Mouse (Mus musculus): ENCODE data around the gene Mllt10.

Mllt10 gene

DNA sequence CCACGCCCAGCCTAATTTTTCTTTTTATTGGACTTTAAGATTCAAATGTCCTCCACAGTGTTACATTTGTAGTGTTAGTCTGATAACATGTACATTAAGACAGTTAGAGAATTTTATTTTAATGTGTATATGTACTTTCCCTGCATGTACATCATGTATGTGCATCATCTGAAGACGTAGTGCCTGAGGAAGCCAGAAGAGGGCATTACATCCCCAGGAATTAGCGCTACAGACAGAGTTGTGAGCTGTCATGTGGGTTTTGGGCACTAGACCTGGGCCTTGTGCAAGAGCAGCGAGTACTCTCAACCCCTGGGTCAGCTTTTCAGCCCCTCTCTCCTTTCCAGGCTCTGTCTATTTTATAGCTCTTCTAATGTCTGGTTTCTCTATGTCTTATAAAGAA, 147.9 kb downstream of the Mllt10 start:
- DNase-seq (ENCODE audit: low read depth): no peak

DNA sequence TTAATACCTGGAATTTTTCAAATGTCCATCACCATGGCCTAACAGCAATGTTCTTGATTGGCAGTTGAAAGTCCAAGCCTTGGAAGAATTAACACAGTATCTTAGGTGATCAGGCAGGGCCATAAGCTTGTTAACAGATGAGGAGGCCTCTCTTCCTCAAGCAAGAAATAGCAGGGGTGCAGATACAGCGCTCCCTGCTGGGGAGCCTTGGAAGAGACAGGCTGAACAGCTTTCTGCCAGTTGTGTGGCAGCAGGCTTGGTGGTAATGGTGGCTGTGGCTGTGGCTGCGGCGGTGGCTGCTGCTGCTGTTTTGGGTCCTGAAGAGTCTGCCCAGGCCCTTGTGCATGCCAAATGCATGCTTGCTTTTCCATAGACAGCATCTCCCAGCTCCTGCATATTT, 150.1 kb downstream of the Mllt10 start:
- DNase-seq (ENCODE audit: low read depth): peak; percentile 49

GRCm38 (mm10) chr2:18206811-18207210, 151.8 kb downstream of the Mllt10 start:
- no peak for DNase-seq (ENCODE audit: low read depth)

- DNase-seq (ENCODE audit: low read depth): no peak
These were observed 153.5 kb downstream of the Mllt10 start for GRCm38 (mm10) chr2:18208578-18208977.

- DNase-seq (ENCODE audit: low read depth): no peak
These were observed 154.3 kb downstream of the Mllt10 start for GRCm38 (mm10) chr2:18209211-18209823.

- DNase-seq (ENCODE audit: low read depth): no peak
These were observed 154.9 kb downstream of the Mllt10 start for GRCm38 (mm10) chr2:18209948-18210347.

GRCm38 (mm10) chr2:18214031-18214430, 159.0 kb downstream of the Mllt10 start:
- DNase-seq (ENCODE audit: low read depth): no peak

DNA sequence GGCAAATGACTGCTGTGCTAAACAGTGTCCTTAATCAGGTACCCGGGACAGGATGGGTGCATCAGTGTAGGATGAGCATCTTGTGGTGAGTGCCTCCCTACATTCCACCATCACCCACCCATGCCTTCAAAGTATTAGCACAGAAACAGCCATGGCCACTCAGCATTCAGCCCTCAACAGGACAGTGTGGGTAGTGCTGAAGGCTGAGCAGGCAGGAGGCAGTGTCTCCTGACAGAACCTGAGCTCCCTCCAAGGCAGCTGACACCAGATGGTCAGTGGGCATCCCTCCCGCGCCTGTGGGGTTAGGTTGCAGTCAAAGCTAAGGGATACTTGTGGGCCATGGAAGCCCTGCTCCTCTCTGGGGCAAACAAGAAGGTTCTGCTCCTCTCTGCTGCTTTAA, 162.8 kb downstream of the Mllt10 start:
- DNase-seq (ENCODE audit: low read depth): no peak

- DNase-seq (ENCODE audit: low read depth): no peak
These were observed 163.5 kb downstream of the Mllt10 start for GRCm38 (mm10) chr2:18218500-18218899.

GRCm38 (mm10) chr2:18219136-18219535, 164.1 kb downstream of the Mllt10 start:
- DNase-seq (ENCODE audit: low read depth): no peak

- DNase-seq (ENCODE audit: low read depth): no peak
These were observed 164.5 kb downstream of the Mllt10 start for GRCm38 (mm10) chr2:18219569-18219968.

DNA sequence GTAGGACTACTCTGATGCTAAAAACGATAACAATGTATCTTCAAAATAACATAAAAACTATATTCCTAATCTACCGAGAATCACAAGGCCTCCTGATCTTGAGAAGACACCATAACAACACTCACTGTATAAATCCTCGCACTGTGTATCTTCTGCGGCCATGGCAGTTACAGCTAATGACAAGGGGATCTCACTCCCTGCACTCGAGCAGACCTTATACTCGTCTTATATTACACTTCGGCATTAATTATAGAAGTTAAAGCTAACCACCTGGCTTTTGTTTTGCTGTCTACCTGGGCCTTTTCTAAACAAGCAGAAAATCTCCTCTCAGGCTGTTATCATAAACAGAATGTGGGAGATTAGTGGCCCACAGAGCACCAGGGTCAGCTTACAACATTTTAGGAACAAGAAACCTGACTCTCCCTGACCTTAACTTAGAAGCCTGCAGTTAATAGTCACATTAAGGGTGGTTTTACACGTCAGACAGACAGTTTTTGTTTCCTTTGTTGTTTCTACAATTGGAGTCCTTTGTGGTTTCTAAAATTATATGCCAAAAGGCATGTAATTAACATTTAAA, 173.5 kb downstream of the Mllt10 start:
- no peak for DNase-seq (ENCODE audit: low read depth)

DNA sequence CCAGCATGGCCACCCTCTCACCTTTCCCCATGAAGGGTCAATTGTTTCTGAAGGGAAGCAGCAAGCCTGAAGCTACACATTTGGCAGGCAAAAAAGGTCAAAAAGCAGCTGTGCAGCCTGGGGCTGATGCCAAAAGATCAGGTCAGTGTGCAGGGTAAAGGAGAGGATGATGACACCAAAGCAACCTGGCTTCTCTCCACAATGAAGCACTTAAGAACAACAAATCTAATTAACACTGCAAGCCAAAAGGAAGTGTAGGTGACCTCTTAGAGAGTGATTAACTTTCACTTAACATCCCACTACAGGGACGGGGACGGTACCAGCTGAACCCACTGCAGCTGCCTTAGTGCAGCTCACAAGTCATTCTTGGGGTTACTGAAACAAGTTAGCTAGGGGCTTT, 174.2 kb downstream of the Mllt10 start:
- no peak for DNase-seq (ENCODE audit: low read depth)

DNA sequence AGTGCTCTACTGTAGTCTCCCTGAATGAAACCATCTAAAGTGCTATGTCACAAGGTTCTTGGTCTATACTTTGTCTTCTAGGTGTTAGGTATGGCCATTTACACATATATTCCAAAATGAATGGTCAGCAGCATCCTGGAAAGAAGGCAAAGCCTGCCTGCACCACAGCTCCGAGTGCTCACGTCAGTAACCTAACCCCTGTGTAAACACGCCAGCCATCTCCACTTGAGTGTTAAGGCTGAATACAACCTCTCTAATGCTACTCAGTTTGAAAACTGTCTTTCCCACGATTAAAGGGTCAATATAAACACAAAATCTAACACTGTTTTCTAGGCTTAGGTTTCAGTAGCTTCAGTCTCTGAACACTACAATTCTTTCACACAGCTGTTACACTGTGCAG, 176.1 kb downstream of the Mllt10 start:
- no peak for DNase-seq (ENCODE audit: low read depth)

DNA sequence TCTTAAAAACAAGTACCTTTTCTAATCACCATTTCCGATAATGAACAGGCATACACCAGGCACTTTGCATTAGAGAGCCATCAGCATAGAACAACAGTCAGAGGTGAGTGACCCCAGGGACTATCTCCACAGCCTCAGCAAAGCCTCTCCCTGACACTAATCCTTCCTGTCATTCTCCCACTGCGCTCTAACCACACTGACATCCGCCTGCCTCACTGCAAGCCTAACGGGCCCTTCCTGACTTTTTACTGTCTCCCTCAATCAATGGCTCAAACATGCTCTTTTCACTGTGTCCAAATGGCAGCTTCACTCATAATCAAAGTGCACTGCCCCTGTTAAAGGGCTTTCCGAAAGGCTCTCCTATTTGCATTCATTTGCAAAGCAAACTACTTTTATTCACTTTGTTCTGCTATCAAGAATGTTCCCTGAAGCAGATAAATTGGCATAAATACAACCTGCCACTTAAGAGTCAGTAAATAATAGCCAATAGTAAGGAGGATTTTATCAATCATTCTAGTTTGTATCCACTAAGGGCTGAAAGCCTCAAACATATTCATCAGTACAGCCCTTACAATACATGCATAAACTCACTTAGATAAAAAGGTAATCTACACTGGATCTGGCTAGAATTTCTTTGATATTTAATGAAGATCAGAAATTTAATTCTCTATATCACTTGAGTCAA, 178.0 kb downstream of the Mllt10 start:
- DNase-seq (ENCODE audit: low read depth): no peak

GRCm38 (mm10) chr2:18235524-18235923, 180.5 kb downstream of the Mllt10 start:
- DNase-seq (ENCODE audit: low read depth): no peak

DNA sequence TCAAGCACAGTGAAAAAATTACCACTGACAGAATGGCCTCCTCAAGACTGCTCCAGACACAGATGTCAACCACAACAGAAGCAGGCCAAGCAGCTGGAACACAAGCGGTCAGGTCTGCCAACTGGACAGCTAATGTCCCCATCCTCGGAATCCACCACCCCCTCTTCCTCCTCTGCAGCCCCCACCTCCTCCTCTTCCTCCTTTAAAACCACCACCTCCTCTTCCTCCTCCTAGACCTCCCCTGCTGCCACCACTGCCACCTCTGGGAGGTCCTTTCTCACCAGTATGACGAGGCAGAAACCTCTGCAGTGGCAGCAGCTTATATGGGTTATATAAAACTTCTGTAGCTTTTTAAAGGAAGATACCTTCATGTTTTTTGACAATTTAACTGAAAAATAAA, 194.2 kb downstream of the Mllt10 start:
- DNase-seq (ENCODE audit: low read depth): no peak

Measured in c-Kit-positive CD71-negative TER-119-negative erythroid progenitor cells, embryonic 14.5 days (primary cell).